Mouse (Mus musculus): ENCODE data around the gene Mroh8. TPM values are rescaled to one million over a fixed set of nuclear protein-coding genes. Genes with fewer than 3 reads are reported as not detected.
"Not testable (repeated sequence)": the region's sequence is repeated elsewhere in the genome, so short reads cannot be mapped to it uniquely, and the experiment has no call there.

Mroh8 gene
- total RNA-seq, 1 experiment, result 0.58 TPM

- H3K4me3 ChIP-seq (ENCODE audit: insufficient read depth in 1 of 2, low read depth in 1 of 2, low read length in 2 of 2, poor library complexity in 1 of 2, severe bottlenecking in 1 of 2), result no peak overlapping the region
- TF ChIP-seq ZNF384 (IDR thresholded peaks at IDR 0.05; ENCODE audit: low read depth, low read length) (no peak), ZC3H11A (IDR thresholded peaks at IDR 0.05; ENCODE audit: borderline replicate concordance, low read depth, low read length) (no peak), HCFC1 (IDR thresholded peaks at IDR 0.05; ENCODE audit: borderline replicate concordance, insufficient read depth, low read length) (no peak), MAFK (IDR thresholded peaks at IDR 0.05; ENCODE audit: insufficient read depth, low read depth, low read length) (no peak), CHD2 (IDR thresholded peaks at IDR 0.05; ENCODE audit: low read depth, low read length) (no peak)
- in situ Hi-C loops (cut with MboI; ENCODE audit: low sequenced_read_pairs in 2 of 2, unreplicated experiment in 2 of 2), result no loop called here
- no peaks in the 10 kb centered on the region for H3K9me3 ChIP-seq (ENCODE audit: control insufficient read depth, insufficient read depth, low read depth, low read length)
- H3K36me3 ChIP-seq (ENCODE audit: control insufficient read depth, insufficient read depth, low read length, poor library complexity, severe bottlenecking), result no peaks in the 10 kb centered on the region
- DNase-seq (ENCODE audit: low read depth, low spot score), result no peak
- peaks cover 5 to 7% of the 10 kb centered on the region in 2 experiments; a peak in 3 of 4 replicates for H3K4me1 ChIP-seq (ENCODE audit: control insufficient read depth in 2 of 2, insufficient read depth in 2 of 2, low read length in 2 of 2, poor library complexity in 1 of 2)
- no peak overlapping the region for H3K9ac ChIP-seq (ENCODE audit: insufficient read depth, low read depth, low read length, poor library complexity, severe bottlenecking)
- no peak overlapping the region for H3K27ac ChIP-seq (ENCODE audit: insufficient read depth, low read depth, low read length, poor library complexity, severe bottlenecking)
These were observed 43.4 kb downstream of the Mroh8 start for GRCm38 (mm10) chr2:157235946-157236345.

- H3K36me3 ChIP-seq (ENCODE audit: control insufficient read depth, insufficient read depth, low read length, poor library complexity, severe bottlenecking); H3K9ac ChIP-seq (ENCODE audit: insufficient read depth, low read depth, low read length, poor library complexity, severe bottlenecking); DNase-seq (ENCODE audit: low read depth, low spot score); H3K4me1 ChIP-seq (ENCODE audit: control insufficient read depth in 2 of 2, insufficient read depth in 2 of 2, low read length in 2 of 2, poor library complexity in 1 of 2); H3K9me3 ChIP-seq (ENCODE audit: control insufficient read depth, insufficient read depth, low read depth, low read length); in situ Hi-C loops (cut with MboI; ENCODE audit: low sequenced_read_pairs in 2 of 2, unreplicated experiment in 2 of 2); H3K4me3 ChIP-seq (ENCODE audit: insufficient read depth in 1 of 2, low read depth in 1 of 2, low read length in 2 of 2, poor library complexity in 1 of 2, severe bottlenecking in 1 of 2); H3K27ac ChIP-seq (ENCODE audit: insufficient read depth, low read depth, low read length, poor library complexity, severe bottlenecking): not testable (repeated sequence)
These were observed 57.4 kb downstream of the Mroh8 start for GRCm38 (mm10) chr2:157221916-157222315.

- Histone ChIP-seq H3K9me3 (ENCODE audit: control insufficient read depth, insufficient read depth, low read depth, low read length) (no peaks in the 10 kb centered on the region), H3K9ac (ENCODE audit: insufficient read depth, low read depth, low read length, poor library complexity, severe bottlenecking) (no peak overlapping the region), H3K4me1 (ENCODE audit: control insufficient read depth in 2 of 2, insufficient read depth in 2 of 2, low read length in 2 of 2, poor library complexity in 1 of 2) (no peaks in the 10 kb centered on the region), H3K27ac (ENCODE audit: insufficient read depth, low read depth, low read length, poor library complexity, severe bottlenecking) (no peak overlapping the region), H3K4me3 (ENCODE audit: insufficient read depth in 1 of 2, low read depth in 1 of 2, low read length in 2 of 2, poor library complexity in 1 of 2, severe bottlenecking in 1 of 2) (no peak overlapping the region), H3K36me3 (ENCODE audit: control insufficient read depth, insufficient read depth, low read length, poor library complexity, severe bottlenecking) (no peaks in the 10 kb centered on the region)
- no peak for TF ChIP-seq ZC3H11A (IDR thresholded peaks at IDR 0.05; ENCODE audit: borderline replicate concordance, low read depth, low read length)
- TF ChIP-seq HCFC1 (IDR thresholded peaks at IDR 0.05; ENCODE audit: borderline replicate concordance, insufficient read depth, low read length), result no peak
- no peak for TF ChIP-seq ZNF384 (IDR thresholded peaks at IDR 0.05; ENCODE audit: low read depth, low read length)
- TF ChIP-seq CHD2 (IDR thresholded peaks at IDR 0.05; ENCODE audit: low read depth, low read length), result no peak
- TF ChIP-seq MAFK (IDR thresholded peaks at IDR 0.05; ENCODE audit: insufficient read depth, low read depth, low read length), result no peak
- in situ Hi-C loops (cut with MboI; ENCODE audit: low sequenced_read_pairs in 2 of 2, unreplicated experiment in 2 of 2), result no loop called here
- DNase-seq (ENCODE audit: low read depth, low spot score), result no peak
These were observed 59.2 kb downstream of the Mroh8 start for GRCm38 (mm10) chr2:157220108-157220507.

GRCm38 (mm10) chr2:157211731-157212130, 67.6 kb downstream of the Mroh8 start:
- in situ Hi-C loops (cut with MboI; ENCODE audit: low sequenced_read_pairs in 2 of 2, unreplicated experiment in 2 of 2), result no loop called here
- Histone ChIP-seq H3K4me3 (ENCODE audit: insufficient read depth in 1 of 2, low read depth in 1 of 2, low read length in 2 of 2, poor library complexity in 1 of 2, severe bottlenecking in 1 of 2) (no peak overlapping the region), H3K9ac (ENCODE audit: insufficient read depth, low read depth, low read length, poor library complexity, severe bottlenecking) (no peak overlapping the region), H3K4me1 (ENCODE audit: control insufficient read depth in 2 of 2, insufficient read depth in 2 of 2, low read length in 2 of 2, poor library complexity in 1 of 2) (no peaks in the 10 kb centered on the region), H3K36me3 (ENCODE audit: control insufficient read depth, insufficient read depth, low read length, poor library complexity, severe bottlenecking) (no peaks in the 10 kb centered on the region), H3K9me3 (ENCODE audit: control insufficient read depth, insufficient read depth, low read depth, low read length) (no peaks in the 10 kb centered on the region), H3K27ac (ENCODE audit: insufficient read depth, low read depth, low read length, poor library complexity, severe bottlenecking) (no peak overlapping the region)
- DNase-seq (ENCODE audit: low read depth, low spot score), result no peak
- TF ChIP-seq CHD2 (IDR thresholded peaks at IDR 0.05; ENCODE audit: low read depth, low read length) (no peak), HCFC1 (IDR thresholded peaks at IDR 0.05; ENCODE audit: borderline replicate concordance, insufficient read depth, low read length) (no peak), MAFK (IDR thresholded peaks at IDR 0.05; ENCODE audit: insufficient read depth, low read depth, low read length) (no peak), ZNF384 (IDR thresholded peaks at IDR 0.05; ENCODE audit: low read depth, low read length) (no peak), ZC3H11A (IDR thresholded peaks at IDR 0.05; ENCODE audit: borderline replicate concordance, low read depth, low read length) (no peak)

All from ES-E14 (cell line).